Mouse (Mus musculus) hematopoietic stem cell, adult 5-6 weeks (primary cell): ENCODE results near the gene Gpatch4. TPM values are rescaled to one million over a fixed set of nuclear protein-coding genes. Genes with fewer than 3 reads are reported as not detected.
A peak's percentile ranks its signal among the peaks of the same experiment; 100 is the strongest.

Source experiments
- ATAC-seq, 2 experiments: fragments of 125-278 bp in 1 of 2; replicated peaks in 1 of 2; 2 replicates each; pipeline ENCODE4 v1.8.0; 2016 to 2017; ENCODE audit warnings: inconsistent platforms in 2 of 2, mild to moderate bottlenecking in 2 of 2, moderate number of reproducible peaks in 2 of 2, low read depth in 1 of 2, moderate TSS enrichment in 1 of 2; ENCODE audit not compliant: low FRiP score in 2 of 2, poor library complexity in 2 of 2, severe bottlenecking in 2 of 2, insufficient read depth in 1 of 2, low TSS enrichment in 1 of 2
- total RNA-seq: library from RNA; stranded (forward); fragments of 172-1452, 232-1000 nt; gene quantifications from 2 replicates; pipeline ENCODE4 v1.2.3, GENCODE M21; 2017

Gene Gpatch4
- total RNA-seq = 32.5 and 45.3 TPM in 2 replicates

DNA sequence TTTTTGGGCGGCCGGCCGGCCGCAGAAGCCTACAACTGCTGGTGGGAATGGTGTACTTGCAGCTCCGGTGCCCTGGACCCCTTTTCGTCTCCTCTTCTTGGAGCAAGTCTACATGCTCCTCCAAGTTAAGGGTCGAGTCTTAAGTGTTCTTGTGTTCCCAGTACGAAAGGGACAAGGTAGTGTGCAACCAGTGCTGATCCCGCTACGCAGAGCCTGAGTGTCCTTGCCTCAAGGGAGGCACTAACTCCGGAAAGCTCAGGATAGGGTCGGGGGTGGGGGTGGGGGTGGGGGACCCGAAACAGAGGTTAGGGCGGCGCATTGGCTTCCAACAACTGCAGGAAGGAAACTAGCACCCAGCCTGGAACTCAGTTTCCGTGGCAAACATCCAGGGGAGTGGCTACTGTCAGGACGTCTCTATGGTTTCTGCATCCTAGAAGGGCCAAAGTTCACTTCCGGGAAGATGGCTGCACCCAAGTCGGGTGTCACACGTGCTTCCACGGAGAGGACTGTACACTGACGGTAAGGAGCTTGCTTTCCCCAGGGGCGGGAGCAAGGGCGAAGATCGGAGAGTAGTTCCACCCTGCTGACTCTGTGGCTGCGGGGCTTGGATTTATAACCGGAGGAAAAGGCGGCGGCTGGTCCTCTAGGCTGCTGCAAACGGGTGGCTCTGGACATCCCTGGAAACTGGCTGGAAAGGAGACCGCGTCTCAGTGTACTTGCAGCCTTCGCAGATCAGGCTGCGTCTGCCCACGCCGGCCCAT is at the start of gene Gpatch4:
Gpatch4 (plus strand) TSS at position 448 of the 761 bp plus-strand sequence.
- ATAC-seq = peak; percentile 89 to 99

GRCm38 (mm10) chr3:87993436-87993835 is 49.5 kb upstream of the Gpatch4 start:
- ATAC-seq = peak; percentile 48 to 61

DNA sequence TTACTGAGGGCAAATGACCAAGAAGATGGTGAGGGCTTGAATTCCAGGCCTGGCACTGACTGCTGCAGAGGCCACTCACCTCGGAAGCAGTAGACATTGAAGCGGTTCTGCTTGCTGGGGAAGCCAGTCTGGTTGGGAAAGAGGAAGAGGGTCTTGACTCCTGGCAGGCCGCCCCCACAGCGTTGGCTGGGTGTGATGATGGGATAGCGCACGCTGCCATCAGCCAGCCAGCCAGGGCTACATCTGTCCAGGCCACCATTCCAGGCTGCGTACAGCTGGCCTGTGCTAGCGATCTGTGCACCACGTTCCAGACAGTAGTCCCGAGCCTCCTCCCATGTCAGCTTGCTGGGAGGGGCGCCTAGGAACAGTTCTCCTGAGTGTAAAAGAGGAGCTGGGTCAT is 47.6 kb upstream of the Gpatch4 start:
- ATAC-seq = no peak

DNA sequence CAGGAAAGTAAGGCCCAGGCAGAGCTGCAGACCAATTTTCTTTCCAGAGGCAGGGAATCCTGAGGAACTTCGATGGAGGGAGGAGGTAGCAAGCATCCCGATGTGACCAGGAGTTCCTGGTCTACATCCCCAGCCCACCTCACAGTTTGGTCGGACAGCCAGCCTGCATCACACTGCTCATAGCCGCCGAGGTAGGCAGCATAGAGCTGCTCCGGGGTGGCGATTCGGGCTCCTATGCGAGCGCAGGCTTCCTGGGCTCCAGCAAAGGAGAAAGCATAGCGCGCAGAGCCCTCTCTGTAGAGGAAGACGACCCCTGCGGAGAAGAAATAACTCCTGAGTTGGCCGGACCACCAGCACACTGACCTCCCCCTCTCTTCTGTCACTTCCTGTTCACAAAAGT is 46.5 kb upstream of the Gpatch4 start:
- no peak for ATAC-seq

DNA sequence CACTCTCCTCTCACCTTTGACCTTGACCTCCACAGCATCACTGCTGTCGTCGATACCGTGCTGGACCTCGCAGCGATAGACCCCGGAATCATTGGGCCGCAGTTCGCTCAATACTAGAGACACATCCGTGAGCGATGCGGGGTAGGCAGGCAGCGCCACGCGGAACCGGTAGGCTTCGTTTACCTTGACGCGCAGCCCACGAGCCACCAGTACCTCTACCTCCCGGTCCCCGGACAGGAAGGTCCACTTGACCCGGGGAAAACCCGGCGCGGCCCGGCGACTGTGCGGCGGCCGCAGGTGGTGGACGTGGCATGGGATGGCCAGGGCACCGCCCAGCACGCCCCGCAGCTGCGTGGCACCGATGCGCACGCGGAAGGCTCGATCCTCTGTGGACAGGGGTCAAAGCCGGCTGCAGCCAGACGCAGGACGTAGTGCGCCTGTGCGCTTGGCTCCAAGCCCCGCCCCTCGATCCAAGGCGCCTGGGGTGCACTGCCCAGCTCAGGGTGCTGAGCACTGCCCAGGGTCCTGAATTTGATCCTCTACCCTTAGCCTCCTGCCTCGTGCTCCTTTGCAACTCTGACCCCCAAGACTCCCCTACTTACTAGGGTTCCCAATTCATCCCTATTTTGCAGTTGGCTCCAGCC is 45.8 kb upstream of the Gpatch4 start:
- ATAC-seq = 0 out of 4 replicates have a peak, but pooled peaks of 1 of the 2 experiments have one; percentile 18

DNA sequence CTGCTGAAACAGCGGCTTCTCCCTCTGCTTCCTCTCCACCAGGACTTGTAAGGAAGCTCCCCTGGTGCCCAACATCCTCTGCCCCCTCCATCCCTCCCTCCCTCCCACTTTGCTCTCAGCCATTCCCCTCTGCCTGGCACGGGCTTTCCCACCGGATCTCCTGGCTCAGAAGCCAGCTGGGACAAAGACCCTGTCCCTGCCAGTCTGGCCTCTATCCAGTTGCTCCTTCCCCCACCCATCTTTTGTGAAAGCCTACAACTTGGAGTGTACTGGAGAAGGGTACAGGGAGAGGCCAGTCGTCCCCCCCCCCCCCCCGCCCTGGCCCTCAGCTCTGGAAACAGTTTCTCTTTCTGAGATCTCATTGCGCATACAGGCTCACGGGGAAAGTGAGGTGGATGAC is 44.2 kb upstream of the Gpatch4 start:
- ATAC-seq = no peak

GRCm38 (mm10) chr3:87999243-87999895 is 43.5 kb upstream of the Gpatch4 start:
- peak in 1 of 2 experiments; percentile 7; a peak in 1 of 4 replicates for ATAC-seq

DNA sequence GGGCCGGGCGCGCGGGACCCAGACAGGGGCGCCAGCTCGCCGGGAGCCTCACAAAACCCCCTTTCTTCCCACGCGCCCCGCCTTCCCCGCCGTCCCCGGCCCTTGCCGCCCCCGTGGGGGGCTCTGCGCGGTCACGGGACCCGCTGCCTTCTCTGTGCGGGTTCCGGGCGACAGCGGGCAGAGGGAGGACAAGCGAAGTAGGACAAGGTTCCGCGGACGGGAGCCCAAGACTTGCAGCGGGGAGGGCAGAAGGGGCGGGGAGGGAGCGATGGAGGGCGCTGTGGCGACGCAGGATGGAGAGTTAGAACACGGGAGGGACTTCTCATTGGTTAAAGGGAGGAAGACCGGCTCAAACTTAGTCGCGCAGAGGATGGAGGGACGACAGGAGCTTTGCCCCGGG is 42.7 kb upstream of the Gpatch4 start, which contains the start of gene Bcan:
Bcan (minus strand) TSS at position 50 of the 400 bp plus-strand sequence.
- ATAC-seq = 0 out of 4 replicates have a peak, but pooled peaks of 1 of the 2 experiments have one; percentile 22

DNA sequence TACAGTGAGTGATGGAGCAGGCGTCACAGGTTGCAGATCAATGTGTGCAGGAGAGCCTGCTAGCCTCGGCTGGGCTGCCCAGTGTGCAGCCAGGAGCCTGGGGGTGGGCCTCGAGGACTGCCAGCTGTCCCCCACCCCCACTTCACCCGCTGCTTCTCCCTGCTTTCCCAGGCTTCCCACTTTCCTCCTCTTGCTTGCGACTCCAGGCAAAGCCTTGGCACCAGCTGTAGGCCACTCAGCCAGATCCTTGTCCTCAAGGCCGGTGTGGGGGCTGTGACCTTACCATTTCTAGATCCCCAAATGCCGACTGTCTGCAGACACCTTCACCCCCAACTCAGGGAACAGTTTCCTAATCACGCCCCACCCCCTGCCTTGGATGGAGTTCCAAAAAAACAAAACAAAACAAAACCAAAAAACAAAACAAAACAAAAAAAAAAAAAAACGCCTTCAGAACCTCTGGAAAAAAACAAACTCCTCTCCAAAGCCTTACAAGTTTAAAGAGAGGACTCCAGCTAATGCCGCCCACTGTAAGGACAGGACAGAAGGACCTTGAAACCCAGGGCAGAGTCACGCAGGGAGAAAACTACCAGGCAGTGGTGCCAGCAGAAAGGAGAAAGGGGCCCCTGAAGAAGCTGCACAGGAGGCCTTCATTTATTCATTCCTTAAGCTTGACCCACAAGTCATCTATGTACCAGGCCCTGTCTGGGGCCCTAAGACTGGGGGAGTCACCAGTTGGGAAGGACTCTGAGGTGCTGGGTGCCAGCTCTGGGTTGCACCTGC is 41.9 kb upstream of the Gpatch4 start:
- no peak for ATAC-seq

DNA sequence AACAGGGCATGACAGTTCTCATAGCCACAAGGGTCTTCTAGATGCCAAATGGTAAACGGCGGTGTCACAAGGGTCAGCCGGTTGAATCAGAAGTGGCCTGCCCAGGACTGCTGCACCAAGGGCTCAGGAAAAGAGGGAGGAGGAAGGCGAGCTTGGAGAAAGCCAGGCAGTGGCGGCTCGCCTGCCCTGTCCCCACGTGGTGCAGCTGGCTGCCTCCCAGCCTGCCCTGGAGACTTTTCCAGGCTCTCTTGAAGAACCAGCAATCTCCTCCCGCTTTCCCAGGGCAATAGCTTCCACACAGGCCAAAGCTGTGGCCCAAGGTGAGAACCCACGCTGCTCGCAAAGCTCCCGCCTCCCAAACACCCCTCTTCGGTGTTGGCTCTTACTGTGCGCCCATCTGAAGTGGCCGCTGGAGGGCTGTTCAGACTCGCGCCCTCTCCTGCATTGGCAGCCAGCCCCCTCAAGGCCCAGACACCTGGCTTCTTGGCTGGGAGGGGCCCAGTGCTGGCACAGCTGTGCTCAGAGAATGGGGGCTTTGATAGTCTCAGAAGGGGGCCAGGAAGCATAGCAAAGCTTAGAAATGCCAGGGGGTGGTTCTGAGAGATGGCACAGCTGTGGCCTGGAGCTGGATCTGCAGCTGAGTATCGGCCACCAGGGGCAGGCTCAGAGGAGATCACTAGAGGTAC is 40.5 kb upstream of the Gpatch4 start:
- no peak for ATAC-seq

DNA sequence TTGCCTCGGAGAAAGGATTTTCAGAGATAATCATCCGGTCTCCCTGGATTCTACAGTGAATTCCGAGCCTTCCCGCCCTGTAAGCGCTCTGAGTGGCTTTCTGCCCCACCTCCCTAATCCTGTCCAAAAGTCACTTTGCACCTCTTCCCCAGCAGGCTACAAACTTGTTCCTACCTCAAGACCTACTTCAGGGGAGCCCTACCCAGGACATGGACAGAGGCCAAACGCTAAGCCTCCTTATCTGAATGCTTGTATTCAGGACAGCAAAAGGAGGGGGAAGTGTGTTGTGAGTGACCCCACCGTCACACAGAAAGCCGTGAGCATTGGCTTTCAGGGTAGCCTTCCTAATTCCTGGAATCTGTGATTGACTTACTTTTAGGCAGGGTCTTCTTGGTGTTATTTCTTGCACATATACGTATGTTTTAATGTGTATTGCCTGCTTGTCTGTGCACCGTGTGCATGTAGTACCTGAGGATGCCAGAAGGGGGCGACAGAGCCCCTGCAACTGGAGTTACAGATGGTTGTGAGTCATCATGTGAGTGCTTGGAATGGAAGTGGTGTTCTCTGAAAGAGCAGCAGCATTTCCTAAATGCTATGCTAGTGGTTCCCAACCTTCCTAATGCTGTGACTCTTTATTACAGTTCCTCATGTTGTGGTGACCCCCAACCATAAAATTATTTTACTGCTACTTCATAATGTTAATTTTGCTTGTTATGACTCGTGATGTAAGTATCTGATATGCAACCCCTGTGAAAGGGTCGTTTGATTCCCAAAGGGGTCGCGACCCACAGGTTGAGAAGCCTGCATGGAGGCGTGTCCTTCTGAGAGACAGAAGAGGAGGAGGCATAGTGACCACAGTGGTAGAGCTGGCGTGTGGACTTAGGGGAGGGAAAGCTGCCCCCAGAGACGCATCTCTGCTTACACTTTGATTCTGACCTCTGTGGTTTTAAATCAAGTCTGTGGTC is 36.8 kb upstream of the Gpatch4 start:
- ATAC-seq = no peak

DNA sequence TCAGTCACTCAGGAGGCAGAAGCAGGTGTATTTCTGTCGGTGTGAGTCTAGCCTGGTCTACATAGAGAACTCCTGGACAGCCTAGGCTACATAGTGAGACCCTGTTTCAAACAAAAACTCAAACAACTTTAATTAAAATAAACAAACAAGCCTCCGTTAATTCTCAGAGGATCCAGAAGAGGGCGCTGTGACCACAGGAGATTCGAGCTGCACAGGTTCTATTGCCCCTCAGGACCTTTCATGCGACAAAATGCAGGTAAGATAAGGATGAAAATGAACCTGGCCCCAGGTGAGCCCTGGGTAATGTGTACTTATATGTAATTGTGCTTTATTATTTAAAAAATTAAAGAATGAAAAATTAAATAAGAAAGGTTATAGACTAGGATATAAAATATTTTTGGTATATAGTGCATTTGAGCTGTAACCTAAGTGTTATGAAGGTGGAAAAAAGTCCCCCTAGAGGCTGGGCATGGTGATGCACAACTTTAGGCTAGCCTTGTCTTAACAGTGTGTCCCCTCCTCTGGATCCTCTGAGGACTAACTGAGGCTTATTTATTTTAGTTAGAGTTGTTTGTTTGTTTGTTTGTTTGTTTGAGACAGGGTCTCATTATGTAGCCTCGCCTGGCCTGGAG is 32.2 kb upstream of the Gpatch4 start:
- no peak; a peak in 2 of 4 replicates for ATAC-seq

GRCm38 (mm10) chr3:88022322-88023191 is 20.4 kb upstream of the Gpatch4 start:
- ATAC-seq = peak; percentile 47 to 72; a peak in 3 of 4 replicates

GRCm38 (mm10) chr3:88023192-88024074 is 19.5 kb upstream of the Gpatch4 start:
- peak in 1 of 2 experiments; percentile 46; a peak in 2 of 4 replicates for ATAC-seq
